Mouse (Mus musculus) regulatory T cell (primary cell): ENCODE results near the gene Slf2.

Experiments
- in situ Hi-C: fragments of 300-600 bp; cut with MboI, MseI; formaldehyde crosslinking; loops from one replicate; pipeline ENCODE4 v1.15.1; 2025; ENCODE audit warnings: high pct_unique_total_duplicates

Slf2 gene

GRCm38 (mm10) chr19:45030111-45030510 lies 99.2 kb downstream of the Slf2 start:
- in situ Hi-C loops = no loop called here

GRCm38 (mm10) chr19:45030746-45031693 lies 100.1 kb downstream of the Slf2 start:
- in situ Hi-C loops = no loop called here

- in situ Hi-C loops = no loop called here
Measured at GRCm38 (mm10) chr19:45031780-45032179, 100.8 kb downstream of the Slf2 start.
